Mouse (Mus musculus) left cerebral cortex, postnatal 36 days (tissue): ENCODE measurements around the gene Ucn2. TPM values are rescaled to one million over a fixed set of nuclear protein-coding genes. Genes with fewer than 3 reads are reported as not detected.
A peak's percentile ranks its signal among the peaks of the same experiment; 100 is the strongest.

Experiments used
- DNase-seq, 2 experiments: peaks; one replicate each; pipeline ENCODE4 v3.0.0; 2021 to 2022; ENCODE audit warnings: low spot score in 2 of 2, mixed read lengths in 1 of 2
- intact Hi-C: fragments of 180-260 bp; cut with DNase I; formaldehyde crosslinking; loops from one replicate; pipeline ENCODE4 v1.15.1; 2025
- total RNA-seq, 2 experiments: library from RNA; stranded (reverse); gene quantifications; 2 replicates each; pipeline ENCODE4 v1.2.3; 2021

The Ucn2 gene
- total RNA-seq, 2 experiments from 2014 or later: 0.70 TPM; not detected in 1

GRCm38 (mm10) chr9:108991428-108992084 lies 5.7 kb downstream of the Ucn2 start, which contains the start of gene Pfkfb4:
TSS of gene Pfkfb4 (plus strand) at chr9:108991778.
- DNase-seq: peak; percentile 88 to 91
- intact Hi-C loops: no loop called here

GRCm38 (mm10) chr9:108992085-108992469 lies 6.3 kb downstream of the Ucn2 start:
- no peak for DNase-seq
- intact Hi-C loops: no loop called here

GRCm38 (mm10) chr9:108992620-108993361 lies 7.0 kb downstream of the Ucn2 start:
- intact Hi-C loops: no loop called here
- no peak for DNase-seq

- intact Hi-C loops: no loop called here
- no peak for DNase-seq
Measured at GRCm38 (mm10) chr9:108996411-108996810, 10.6 kb downstream of the Ucn2 start.

- no peak for DNase-seq
- intact Hi-C loops: no loop called here
Measured at GRCm38 (mm10) chr9:108998287-108999166, 12.7 kb downstream of the Ucn2 start.

- DNase-seq: no peak
- intact Hi-C loops: no loop called here
Measured at GRCm38 (mm10) chr9:108999167-108999526, 13.3 kb downstream of the Ucn2 start.

- DNase-seq: peak; percentile 49 to 69
- intact Hi-C loops: loop anchor here (2.0 to 10.0 kb wide), 3 partner anchors 122 to 874 kb away; partner anchors contain the start of genes Cdc25a and Nme6
Measured at GRCm38 (mm10) chr9:109000726-109001125, 14.9 kb downstream of the Ucn2 start.

GRCm38 (mm10) chr9:109003201-109003600 lies 17.4 kb downstream of the Ucn2 start:
- DNase-seq: no peak
- intact Hi-C loops: loop anchor here (1.0 to 10.0 kb wide), 3 partner anchors 56 to 872 kb away; partner anchors contain the start of genes Cdc25a, Nme6 and Trex1

- no peak for DNase-seq
- intact Hi-C loops: loop anchor here (10.0 kb wide), 2 partner anchors 828 to 868 kb away; partner anchors contain the start of genes Cdc25a and Nme6
Measured at GRCm38 (mm10) chr9:109007025-109007780, 21.4 kb downstream of the Ucn2 start.

- no peak for DNase-seq
- intact Hi-C loops: loop anchor here (10.0 kb wide), 2 partner anchors 827 to 867 kb away; partner anchors contain the start of genes Cdc25a and Nme6
Measured at GRCm38 (mm10) chr9:109008081-109008480, 22.3 kb downstream of the Ucn2 start.

- intact Hi-C loops: loop anchor here (10.0 kb wide), 2 partner anchors 826 to 866 kb away; partner anchors contain the start of genes Cdc25a and Nme6
- DNase-seq: peak; percentile 47 to 62
Measured at GRCm38 (mm10) chr9:109008994-109009635, 23.3 kb downstream of the Ucn2 start.

GRCm38 (mm10) chr9:109009636-109010315 lies 24.0 kb downstream of the Ucn2 start:
- intact Hi-C loops: loop anchor here (10.0 kb wide), 2 partner anchors 825 to 865 kb away; partner anchors contain the start of genes Cdc25a and Nme6
- DNase-seq: peak; percentile 68 to 76

GRCm38 (mm10) chr9:109010316-109010690 lies 24.5 kb downstream of the Ucn2 start:
- intact Hi-C loops: no loop called here
- no peak for DNase-seq

GRCm38 (mm10) chr9:109015397-109015796 lies 29.6 kb downstream of the Ucn2 start:
- intact Hi-C loops: no loop called here
- no peak for DNase-seq

- intact Hi-C loops: no loop called here
Measured at GRCm38 (mm10) chr9:109016973-109017604, 31.3 kb downstream of the Ucn2 start.

GRCm38 (mm10) chr9:109021428-109021827 lies 35.6 kb downstream of the Ucn2 start:
- intact Hi-C loops: no loop called here
- DNase-seq: no peak

More at GRCm38 (mm10) chr9:109016973-109017604, 31.3 kb downstream of the Ucn2 start:
- DNase-seq: peak in 1 of 2 experiments; percentile 4
